Mouse (Mus musculus) liver, adult (tissue): ENCODE measurements around the gene Dvl1.

Experiments
- GATA4 ChIP-seq: IDR thresholded peaks from 2 replicates; pipeline ENCODE4 v1.6.1; 2014; ENCODE audit warnings: mild to moderate bottlenecking, low read length; ENCODE audit not compliant: insufficient replicate concordance

Gene Dvl1

DNA sequence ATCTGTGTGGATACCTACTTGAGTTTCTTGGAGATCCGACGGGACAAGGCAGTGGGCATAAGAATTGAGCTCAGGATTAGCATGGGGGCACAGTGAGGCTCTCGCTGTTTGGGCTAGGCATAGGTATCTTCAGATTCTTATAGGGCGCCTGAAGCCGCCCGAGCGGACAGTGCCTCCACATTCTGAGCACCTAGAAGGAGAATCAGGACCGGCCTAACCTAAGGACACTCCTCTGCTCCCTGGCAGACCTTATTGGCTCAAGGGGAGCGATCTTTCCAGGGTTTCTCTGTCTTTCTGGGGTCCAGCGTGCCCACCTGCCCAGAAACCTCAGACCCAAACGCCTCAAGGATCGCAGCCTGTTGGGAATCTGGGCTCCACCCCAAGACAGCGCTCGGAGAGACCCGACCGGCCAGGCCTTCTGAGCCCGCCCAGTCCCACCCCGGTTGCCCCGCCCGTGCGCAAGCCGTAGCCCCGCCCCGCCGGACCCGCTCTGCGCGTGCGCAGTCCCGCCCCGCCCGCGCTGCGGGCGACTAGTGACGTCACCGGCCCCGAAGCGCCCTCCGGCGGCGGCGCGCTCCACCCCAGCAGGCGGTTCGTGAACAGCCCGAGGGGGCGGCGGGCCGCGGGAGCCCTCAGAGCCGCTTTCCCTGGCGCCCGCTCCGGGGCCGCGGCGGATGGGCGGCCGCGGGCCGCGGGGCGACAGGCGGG lies at the start of gene Dvl1:
TSS of gene Dvl1 (plus strand) at position 532 of the 708 bp plus-strand sequence.
- TF ChIP-seq GATA4, result no peak

DNA sequence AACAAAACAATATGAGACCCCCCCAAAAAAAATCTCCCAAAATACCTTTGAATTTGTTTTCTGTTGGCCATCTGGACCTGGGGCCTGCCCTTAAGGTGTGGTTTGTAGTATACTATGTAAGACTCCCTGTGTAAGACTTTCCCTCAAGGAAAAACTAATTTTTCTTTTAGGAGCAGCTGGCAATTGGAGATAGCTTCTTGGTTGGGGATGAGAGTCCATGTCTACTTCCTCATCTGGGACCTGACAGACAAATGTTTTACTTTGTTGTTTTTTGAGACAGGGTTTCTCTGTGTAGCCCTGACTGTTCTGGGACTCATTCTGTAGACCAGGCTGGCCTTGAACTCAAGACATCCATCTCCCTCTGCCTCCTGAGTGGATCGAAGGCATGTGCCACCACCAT lies 45.1 kb upstream of the Dvl1 start:
- no peak for TF ChIP-seq GATA4

DNA sequence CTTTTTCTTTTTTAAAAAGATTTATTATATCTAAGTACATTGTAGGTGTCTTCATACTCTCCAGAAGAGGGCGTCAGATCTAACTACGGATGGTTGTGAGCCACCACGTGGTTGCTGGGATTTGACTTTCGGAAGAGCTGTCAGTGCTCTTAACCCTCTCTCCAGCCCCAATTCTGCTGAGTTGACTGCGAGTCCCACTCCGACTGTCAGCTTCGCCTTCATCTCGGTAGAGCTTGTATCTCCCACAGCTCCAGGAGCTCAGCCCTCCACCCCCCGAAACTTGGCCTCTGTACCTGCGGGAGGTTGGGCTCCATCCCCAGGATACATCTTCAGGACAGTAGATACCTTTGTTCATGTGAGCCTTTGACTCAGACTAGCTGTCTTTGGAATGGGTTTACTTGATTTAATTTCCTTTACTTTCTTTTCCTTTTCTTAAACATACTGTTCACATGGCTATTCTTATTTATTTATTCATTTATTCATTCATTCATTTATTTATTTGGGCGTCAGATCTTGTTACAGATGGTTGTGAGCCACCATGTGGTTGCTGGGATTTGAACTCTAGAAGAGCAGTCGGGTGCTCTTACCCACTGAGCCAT lies 44.4 kb upstream of the Dvl1 start, which contains the start of gene Mrpl20:
TSS of gene Mrpl20 (plus strand) at position 138 of the 599 bp plus-strand sequence.
- no peak for TF ChIP-seq GATA4

DNA sequence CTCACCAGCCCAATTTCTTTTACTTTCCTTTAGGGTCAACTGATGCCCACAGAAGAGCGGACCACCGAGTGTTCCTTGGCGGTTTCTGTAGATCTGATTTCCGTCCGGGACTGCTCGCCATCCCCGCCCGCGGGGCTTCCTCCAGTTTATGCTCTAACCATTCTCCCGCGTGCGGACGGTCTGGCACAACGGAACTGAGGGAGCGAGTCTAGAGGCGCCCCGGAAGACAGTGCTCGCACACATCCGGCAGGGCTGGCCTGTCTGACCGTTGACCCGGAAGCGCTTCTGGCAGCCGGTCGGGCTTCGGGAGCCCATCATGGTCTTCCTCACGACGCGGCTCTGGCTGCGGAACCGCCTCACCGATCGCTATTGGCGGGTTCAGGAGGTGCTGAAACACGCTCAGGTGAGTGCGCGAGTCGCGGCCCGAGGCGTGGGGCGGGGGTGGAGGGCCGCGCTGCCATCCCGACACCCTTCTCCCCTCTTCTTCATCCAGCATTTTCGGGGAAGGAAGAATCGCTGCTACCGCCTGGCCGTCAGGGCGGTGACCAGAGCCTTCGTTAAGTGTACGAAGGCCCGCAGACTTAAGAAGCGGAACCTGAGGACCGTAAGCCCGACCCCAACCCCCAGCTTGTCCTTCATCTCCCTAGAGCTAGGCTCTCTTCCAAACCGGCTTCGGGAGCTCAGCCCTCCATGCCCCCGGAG lies 43.7 kb upstream of the Dvl1 start:
- TF ChIP-seq GATA4, result peak; percentile 59; the same call in 1 of the 2 replicates

DNA sequence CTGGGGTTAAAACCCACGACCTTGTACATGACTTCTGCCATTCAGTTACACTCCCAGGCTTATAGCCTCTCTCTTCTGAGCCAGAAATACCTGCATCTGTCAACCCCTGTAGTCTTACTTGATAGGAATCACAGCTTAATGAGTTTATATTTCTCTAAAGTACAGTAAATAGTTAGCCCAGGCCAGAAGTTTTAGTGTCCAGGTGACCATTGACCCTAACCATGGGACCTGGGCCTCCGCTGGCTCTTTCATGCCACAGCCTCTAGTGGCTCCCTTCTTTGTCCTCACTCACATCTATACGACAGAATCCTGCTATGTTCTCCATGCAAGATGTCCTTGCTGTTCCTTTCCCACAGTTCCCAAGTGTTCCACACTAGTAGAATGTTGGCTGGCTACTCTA lies 39.4 kb upstream of the Dvl1 start:
- TF ChIP-seq GATA4, result no peak

DNA sequence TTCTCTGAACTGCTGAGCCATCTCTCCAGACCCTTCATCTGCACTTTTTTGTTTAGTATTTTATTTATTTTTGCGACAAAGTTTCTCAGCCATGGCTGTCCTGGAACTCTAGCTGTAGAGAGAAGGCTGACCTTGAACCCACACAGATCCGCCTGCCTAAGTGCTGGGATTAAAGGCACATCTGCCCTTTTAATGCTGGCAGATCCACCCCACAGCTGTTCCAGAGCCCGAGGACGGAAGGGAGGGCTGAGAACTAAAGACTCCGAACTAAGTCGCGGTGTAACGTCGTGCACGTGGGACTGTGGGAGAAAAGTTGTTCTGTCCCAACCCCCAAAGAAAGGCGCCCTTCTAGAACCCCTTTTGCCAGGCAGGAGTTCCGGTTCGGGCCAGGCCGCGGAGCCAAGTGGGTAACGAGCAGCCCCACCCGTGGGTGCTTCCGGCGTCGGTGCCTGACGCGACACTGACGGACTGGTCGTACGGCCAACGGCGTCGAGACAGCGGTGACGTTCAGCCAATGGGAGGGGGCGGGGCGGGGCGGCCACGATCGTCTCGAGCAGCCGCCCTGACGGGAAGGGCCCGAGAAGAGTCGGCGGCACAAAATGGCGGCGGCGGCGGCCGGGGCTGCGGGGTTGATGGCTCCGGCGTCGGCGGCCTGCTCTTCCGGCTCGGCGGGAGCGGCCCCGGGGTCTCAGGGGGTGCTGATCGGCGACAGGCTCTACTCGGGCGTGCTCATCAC lies 35.1 kb upstream of the Dvl1 start, which contains the start of gene Ccnl2:
TSS of gene Ccnl2 (plus strand) at position 561 of the 736 bp plus-strand sequence.
- no peak; the same call in 1 of the 2 replicates for TF ChIP-seq GATA4

DNA sequence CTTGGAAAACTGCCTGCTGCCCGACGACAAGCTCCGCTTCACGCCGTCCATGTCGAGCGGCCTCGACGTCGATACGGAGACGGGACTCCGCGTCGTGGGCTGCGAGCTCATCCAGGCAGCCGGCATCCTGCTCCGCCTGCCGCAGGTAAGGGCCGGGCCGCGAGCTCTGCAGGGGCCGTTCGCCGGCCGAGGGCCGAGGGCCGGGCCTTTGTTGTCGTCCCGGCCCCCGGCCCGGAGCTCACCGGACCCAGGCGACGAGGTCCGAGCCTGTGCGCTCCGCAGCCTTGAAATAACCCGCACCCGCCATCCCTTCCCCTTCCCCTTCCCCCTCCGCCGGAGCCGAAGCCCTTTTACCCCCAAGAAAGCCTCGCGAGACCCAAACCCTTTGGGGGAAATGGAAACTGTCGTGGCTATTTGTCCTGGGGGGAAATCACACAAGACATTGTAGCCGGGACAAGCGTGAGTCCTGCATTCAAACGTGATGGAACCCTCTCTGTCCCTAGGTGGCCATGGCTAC lies 34.5 kb upstream of the Dvl1 start:
- no peak for TF ChIP-seq GATA4

DNA sequence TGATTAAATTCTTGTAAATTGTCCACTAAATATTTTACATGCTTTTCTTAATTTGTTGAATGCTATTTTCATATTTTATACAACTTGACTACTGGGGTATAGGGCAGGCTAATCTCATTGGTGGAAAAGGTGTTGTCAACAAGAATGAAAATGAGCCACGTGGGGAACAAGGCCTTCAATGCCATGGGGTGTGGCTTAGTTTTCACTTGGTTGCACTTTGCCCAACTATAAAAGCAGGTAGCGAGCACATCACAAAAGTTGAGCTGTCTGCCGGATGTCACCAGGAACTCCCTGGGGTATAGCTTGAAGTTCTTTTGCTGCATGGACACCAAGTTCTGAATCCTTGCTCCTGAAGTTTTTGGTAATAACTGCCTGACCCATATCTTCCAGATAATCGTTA lies 29.7 kb upstream of the Dvl1 start:
- TF ChIP-seq GATA4, result no peak

DNA sequence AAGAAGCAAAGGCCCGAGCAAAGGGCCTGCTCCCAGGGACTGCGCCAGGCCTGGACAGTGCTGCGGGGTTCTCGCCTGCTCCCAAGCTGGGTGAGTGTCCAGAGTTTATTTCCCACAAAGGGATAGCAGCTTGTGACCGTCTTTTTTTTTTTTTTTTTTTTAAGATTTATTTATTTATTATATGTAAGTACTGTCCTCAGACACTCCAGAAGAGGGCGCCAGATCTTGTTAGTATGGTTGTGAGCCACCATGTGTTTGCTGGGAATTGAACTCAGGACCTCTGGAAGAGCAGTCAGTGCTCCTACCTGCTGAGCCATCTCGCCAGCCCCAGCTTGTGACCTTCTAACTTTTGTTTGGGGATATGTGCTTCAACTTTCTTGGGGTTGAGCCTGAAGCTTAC lies 26.2 kb upstream of the Dvl1 start:
- TF ChIP-seq GATA4, result no peak

DNA sequence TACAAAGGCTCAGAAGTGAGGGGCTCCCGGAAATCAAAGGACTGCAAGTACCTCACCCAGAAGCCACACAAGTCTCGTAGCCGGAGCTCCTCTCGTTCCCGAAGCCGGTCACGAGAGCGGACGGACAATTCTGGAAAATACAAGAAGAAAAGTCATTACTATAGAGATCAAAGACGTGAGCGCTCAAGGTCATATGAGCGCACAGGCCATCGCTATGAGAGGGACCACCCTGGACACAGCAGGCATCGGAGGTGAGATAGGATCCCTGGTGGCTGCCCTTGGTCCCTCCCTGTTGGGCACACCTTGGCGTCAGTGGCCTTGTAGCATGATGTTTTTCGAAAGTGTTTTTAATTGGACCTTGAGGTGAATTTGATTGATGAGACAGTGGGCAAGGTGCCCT lies 23.8 kb upstream of the Dvl1 start:
- TF ChIP-seq GATA4, result no peak

DNA sequence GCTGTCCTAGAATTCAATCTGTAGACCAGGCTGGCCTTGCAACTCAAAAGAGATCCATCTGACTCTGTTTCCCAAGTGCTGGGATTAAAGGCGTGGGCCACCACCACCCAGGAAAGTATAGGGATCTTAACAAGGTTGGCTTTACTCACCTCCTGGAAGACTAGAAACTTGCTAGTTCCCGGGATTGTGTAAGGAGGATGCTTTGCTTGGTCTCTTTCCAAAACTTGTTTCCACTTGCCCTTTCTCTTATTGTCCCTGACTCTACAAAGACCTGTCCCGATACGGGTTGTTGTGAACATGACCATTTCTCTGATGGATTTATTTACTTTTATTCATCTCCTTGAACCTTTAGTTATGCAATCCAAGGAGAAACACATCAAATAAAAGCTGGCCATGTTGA lies 17.3 kb upstream of the Dvl1 start:
- TF ChIP-seq GATA4, result no peak

DNA sequence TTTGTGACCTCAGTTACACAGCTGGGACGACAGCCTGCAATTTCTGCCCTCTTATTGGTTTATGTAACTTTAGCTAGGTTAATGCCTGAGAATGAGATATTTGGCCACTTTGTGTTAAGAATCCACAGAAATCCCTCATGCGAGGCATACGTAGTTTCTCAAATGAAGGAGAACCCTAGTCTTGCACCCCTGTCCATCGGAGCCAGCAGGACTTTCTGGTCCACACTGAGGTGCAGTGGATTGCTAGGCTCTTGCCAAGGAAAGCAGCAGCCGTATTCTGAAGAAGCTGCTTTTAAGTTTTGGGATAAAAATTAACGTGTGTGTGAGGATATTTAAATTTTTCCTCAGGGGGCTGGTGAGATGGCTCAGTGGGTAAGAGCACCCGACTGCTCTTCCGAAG lies 16.6 kb upstream of the Dvl1 start:
- TF ChIP-seq GATA4, result no peak

DNA sequence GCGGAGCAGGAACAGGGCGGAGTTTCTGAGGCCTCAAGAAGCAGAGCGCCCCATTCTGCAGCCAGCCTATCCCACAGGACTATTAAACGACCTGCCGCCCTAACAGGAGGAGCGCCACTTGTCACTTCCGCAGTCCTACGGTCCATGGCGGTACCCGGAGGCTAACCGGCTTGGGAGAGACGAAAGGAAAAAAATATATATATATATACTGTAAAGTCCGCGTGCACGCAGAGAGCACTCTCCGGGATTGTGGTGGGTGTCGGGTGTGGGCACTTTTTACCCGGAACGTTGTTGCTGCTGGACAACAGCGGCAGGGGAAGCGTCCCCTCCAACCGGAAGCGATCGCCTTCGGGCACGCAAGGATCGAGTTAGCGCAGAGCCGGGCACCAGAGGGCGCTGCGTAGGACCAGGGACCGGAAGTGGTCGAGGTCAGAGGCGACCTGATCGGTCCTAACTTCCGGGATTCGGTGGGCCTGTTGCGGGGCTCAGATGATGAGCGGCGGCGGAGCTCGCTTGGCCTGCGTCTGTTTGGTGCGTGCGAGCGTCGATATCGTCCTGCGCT lies 15.9 kb upstream of the Dvl1 start, which contains the start of gene Aurkaip1:
TSS of gene Aurkaip1 (plus strand) at position 68 of the 562 bp plus-strand sequence.
- TF ChIP-seq GATA4, result peak; percentile 44; the same call in 1 of the 2 replicates

DNA sequence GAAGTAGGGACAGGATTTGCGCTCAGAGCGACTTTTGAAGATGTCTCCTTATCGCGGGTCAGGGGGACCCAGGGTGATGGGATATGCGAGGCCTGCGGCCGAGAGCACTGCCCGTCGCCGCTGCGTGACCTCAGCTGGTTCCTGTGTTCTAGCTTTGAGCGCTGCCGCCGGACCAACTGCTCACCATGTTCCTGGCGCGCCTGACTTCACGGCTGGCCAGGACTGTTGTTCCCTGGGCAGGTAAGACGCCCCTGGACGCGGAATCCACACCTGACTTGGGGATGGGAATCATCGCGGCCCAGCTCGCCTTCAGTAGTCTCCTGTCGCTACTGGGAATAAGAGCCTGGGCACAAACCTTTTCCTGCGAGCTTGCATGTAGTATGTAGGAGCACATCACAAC lies 15.4 kb upstream of the Dvl1 start:
- no peak for TF ChIP-seq GATA4

DNA sequence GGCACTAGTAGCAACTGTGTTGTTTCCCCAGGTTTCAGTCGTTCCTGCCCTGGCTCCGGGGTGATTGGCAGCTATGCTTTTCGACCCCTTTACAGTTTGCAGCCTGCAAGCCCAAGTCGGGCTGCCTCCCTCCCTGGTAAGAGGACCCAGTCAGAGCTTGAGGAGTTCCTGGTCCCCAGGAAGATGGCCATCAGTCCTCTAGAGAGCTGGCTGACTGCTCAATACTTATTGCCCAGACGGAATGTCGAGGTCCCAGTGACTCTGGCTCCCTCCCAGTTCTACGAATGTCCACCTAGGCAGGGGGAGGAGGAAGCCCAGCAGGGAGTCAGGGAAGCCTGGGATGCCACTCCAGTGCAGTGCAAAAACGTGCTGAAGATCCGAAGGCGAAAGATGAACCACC lies 14.9 kb upstream of the Dvl1 start:
- no peak for TF ChIP-seq GATA4

DNA sequence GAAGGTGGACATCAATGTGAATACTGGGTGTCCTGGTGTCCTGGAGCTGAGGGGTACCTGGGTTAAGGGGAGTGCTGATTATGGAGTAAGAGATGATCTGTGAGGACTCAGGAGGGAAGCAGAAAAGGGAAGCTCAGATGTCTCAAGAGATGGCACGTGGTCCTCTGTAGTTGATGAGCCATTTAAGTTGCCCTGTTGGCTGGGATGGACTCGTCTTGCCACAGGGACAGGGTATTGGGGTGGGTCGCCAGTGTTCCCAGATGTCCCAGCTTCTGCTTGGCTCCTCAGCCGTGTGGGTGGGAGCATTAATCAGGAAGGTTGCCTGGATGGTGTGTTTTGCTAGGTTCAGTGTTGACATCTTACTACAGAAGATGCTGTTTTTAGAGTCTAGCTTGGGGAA lies 14.0 kb upstream of the Dvl1 start:
- no peak for TF ChIP-seq GATA4
